Mouse (Mus musculus) CH12.LX (cell line): Measurements from ENCODE around the gene Reep1.

Experiments used
- CHD2 ChIP-seq: IDR thresholded peaks from 2 replicates; pipeline ENCODE4 v1.6.1; 2011; ENCODE audit warnings: low read length, improper control_type of control experiment
- USF1 ChIP-seq: IDR thresholded peaks from 2 replicates; pipeline ENCODE4 v1.6.1; 2014; ENCODE audit warnings: low read depth, mild to moderate bottlenecking, inconsistent platforms, low read length, improper control_type of control experiment

- no peak for TF ChIP-seq CHD2
- TF ChIP-seq USF1: no peak
Measured at GRCm38 (mm10) chr6:71809890-71810289, 102.5 kb downstream of the Reep1 start.
